Mouse (Mus musculus) fibroblast of lung, adult 2 months (primary cell): ENCODE measurements around the gene Syt11.
A peak's percentile ranks its signal among the peaks of the same experiment; 100 is the strongest.
"Not testable (repeated sequence)": the region's sequence is repeated elsewhere in the genome, so short reads cannot be mapped to it uniquely, and the experiment has no call there.

Experiments used
- DNase-seq: peaks from one replicate; pipeline ENCODE4 v3.0.0-alpha.2; 2011; ENCODE audit warnings: low read depth

Gene Syt11

DNA sequence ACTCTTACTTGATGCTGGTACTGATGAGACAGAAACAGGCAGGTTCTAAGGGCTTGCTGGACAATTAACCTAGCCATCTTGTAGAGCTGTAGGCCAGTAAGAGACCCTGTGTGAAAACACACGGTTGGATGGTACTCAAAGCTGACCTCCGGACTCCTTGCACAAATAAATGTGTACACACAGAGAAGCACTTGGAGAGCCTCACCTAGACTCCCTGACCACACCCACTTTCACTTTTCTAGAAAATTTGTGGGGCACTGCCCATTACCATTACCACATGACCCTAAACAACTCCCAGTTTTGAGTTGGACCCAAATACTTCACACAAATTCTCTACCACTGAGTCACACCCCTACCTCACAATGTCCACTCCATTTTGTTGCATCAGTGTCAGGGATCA lies 38.4 kb downstream of the Syt11 start:
- no peak for DNase-seq

DNA sequence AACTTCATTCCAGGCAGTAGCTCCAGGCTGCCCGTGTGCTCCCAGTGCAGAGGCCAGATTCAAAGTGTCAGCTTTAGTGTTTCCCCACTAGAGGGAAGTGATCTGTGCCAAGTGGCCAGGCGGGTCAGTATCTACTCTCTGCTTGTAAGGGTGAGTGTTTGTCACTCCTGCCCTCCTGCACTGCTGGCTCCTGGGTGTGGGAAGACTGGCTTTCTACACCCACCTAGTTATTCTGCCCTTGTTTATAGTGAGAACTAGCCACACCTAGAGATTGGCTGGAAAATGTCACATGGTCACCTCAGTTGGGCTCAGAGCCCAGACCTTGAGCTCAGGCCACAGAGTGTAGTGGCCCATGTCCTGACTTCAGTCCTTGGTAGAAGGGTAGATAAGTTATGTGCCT lies 55.9 kb downstream of the Syt11 start:
- DNase-seq: no peak

DNA sequence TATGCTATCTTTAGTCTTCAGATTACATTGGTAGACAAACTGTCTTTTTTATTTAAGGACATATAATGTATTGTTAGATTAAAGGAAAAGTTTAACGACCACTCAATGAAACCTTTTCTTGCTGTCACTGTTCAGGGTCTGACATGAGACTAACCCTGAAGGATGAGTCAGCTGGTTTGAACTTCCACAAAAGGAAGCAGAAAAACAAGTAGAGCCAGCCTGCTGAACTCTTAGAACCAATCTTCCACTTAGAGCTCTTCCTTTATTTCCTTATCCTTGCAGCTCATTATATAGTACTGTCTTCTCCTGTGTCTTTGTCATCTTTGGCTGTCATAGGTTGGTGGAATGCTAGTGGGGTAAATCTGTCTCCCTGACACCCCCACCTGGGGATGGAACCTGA lies 57.1 kb downstream of the Syt11 start:
- no peak for DNase-seq

DNA sequence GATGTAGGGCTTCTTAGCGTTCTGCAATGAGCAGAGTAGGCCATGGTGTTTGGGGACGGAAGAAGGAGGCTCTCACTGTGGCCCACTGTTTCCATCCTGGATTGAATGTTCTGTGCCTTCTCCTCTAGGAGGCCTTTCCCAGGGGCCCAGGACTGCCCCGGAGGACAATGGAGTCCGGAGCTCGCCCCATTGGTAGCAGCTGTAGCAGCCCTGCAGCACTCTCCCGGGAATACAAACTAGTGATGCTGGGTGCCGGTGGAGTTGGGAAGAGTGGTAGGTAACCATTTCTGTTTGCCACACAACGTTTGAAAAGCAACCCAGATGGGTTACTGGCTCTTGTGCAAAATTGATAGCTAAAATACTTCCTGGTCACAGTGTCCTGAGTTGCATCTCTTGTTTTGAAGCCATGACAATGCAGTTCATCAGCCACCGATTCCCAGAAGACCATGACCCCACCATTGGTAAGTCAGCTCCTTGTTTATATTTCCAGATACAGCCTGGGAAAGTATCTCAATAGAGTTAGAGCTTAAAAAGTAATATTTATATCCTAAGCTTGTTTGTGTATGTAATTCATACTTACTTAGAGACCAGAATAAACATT lies 57.7 kb downstream of the Syt11 start:
- no peak for DNase-seq

DNA sequence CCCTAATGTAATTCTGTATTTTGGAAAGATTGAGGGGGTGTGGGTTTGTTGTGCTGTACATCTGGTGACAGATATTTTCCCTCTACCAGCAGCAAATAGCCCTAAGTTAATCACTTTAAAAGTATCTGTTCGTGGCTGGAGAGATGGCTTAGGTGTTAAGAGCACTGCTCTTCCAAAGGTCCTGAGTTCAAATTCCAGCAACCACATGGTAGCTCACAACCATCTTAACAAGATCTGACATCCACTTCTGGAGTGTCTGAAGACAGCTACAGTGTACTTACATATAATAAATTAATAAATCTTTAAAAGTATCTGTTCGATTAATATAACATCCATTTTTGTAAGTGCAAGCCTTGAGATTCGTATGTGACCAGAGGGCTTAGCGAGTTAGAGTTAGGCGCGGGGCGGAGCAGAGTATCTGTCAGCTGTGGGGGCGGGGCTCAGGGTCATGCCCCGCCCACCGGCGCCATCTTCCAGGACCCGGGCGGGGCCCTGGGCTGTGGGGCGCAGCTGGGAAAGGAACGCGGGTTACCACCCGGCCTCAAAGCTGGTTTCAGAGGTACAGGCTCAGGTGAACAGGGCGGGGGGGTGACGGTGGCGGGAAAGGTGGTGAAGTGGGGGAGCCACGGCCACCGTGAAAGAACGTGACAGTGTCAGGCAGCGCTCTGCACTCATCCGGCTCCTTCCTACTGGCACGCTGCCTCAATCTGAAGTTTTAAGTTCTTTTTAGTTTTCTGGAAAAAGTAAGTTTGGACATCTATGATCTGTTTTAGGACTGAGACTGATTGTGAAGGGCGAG lies 58.4 kb downstream of the Syt11 start, which contains the start of gene Rit1:
Gene Rit1 (plus strand): TSS at position 440 of the 799 bp plus-strand sequence.
- peak; percentile 54 for DNase-seq

DNA sequence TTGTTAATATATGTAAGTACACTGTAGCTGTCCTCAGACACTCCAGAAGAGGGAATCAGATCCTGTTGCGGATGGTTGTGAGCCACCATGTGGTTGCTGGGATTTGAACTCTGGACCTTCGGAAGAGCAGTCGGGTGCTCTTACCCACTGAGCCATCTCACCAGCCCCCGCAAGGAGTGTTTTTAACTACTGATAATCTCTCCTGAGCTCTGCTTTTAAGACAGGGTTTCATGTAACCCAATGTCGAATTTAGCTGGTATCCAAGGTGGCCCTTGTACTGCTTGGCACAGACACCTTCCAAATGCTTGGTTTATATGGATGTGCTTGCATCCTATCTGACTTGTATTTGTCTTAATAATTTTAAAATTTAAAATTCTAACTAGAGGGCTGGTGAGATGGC lies 59.2 kb downstream of the Syt11 start:
- DNase-seq: not testable (repeated sequence)

DNA sequence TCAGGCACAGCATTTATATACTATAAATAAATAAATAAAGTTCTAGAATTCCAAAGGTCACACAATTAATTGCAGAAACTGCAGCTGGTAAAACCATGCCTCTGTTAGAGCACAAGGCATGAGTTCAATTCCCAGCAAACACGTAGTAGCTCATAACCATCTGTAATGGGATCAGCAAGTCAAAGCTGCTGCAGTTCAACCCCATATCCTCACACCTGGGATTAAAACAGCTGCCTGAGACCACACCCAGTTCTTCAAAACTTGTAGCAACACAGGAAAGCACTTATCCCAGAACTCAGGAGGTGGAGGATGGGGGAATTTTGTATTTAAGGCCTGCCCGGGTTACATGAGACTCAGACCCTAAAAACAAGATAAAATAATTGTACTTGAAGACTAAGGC lies 60.2 kb downstream of the Syt11 start:
- DNase-seq: no peak

DNA sequence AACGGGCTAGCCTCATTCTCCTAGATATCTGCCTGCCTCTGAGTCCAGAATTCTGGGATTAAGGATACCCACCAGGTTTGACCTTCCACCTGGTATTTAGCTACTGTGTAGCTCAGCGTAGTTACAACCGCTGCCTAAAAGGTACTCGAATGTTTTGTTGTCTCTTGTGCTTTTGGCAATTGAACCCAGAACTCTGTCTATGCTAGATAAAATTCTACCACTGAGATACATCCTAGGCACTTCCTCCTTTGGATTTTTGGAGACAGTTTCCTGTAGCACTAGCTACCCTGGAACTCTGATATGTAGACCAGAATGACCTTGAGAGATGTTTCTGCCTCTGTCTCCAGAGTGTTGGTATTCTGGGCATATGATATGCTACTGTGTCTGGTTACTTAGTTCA lies 61.3 kb downstream of the Syt11 start:
- no peak for DNase-seq

DNA sequence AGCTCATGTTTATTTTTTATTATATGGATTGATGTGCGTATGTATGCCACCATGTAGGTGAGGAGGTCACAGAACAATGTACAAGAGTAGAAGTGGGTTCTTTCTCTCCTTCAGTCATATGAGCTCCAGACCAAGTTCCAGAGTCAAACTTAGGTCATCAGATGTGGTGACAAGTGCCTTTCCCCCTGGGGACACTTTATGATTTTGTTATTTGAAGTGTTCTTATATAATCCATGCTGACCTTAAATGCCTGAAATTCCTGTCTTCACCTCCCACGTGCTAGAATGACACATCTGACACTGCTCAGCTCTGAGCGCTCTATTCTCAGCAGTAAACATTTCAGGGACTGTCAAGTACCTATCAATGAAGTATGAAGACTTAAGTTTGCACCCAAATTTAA lies 73.7 kb downstream of the Syt11 start:
- DNase-seq: no peak

DNA sequence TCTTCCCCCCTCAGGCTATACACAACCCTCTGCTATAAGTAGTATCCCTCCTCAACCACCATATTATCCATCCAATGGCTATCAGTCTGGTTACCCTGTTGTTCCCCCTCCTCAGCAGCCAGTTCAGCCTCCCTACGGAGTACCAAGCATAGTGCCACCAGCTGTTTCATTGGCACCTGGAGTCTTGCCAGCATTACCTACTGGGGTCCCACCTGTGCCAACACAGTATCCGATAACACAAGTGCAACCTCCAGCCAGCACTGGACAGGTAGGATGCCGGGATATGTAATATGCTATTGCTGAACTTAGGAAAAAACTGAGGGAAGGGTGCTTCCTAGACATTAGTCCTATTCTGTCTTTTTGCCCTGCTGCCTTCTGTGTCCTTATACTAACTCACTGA lies 74.7 kb downstream of the Syt11 start:
- DNase-seq: no peak

DNA sequence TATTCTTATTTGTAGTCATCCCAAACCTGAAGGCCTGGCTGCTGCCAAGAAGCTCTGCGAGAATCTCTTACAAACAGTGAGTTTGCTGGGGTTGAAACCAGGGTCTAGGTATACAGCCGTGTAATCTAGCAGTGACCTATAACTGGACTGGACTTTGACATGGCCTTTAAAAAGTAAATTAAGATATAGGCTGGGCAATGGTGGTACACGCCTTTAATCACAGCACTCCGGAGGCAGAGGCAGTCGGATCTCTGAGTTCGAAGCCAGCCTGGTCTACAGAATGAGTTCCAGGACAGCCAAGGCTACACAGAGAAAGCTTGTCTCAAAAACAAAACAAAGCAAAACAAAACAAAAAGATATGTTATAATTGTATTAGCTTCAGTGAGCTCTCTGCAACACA lies 76.1 kb downstream of the Syt11 start:
- no peak for DNase-seq

DNA sequence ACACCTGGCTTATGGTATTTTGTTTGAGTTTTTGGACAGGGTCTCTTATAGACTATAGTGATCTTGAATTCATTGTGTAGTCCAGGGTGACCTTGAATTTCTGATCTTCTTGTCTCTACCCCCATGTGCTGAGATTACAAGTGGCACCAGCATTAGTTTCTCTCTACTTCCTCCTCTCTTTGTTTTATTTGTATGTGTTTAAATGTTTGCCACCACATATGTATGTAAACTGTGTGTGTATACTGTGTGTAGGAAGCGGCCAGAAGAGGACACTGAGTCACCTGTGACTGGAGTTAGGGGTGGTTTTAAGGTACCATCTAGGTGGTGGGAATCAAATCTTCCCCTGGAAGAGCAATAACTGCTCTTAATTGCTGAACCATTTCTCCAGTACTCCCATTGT lies 76.9 kb downstream of the Syt11 start:
- DNase-seq: no peak

DNA sequence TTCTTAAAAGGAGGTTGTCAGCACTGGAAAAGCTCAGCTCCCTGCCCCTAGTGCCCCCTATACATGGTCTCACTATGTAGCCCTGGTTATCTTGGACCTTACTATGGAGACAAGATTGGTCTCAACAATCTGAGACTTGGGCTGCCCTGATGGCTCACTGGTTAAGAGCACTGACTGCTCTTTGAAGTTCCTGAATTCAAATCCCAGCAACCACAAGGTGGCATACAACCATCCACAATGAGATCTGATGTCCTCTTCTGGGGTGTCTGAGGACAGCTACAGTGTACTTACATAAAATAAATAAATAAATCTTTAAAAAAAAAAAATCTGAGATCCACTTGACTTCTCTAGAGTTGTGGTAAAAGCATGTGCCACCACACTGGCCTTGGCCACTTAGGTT lies 79.4 kb downstream of the Syt11 start:
- DNase-seq: no peak
